Mouse (Mus musculus): ENCODE results near the gene Trank1.
A peak's percentile ranks its signal among the peaks of the same experiment; 100 is the strongest.

The Trank1 gene

GRCm38 (mm10) chr9:111302196-111302831 lies 9.2 kb upstream of the Trank1 start:
- no peak for DNase-seq (ENCODE audit: low read depth, low spot score)

- DNase-seq (ENCODE audit: low read depth, low spot score) = no peak
Observed at GRCm38 (mm10) chr9:111304036-111304435, 7.5 kb upstream of the Trank1 start.

GRCm38 (mm10) chr9:111306142-111306541 lies 5.4 kb upstream of the Trank1 start:
- no peak for DNase-seq (ENCODE audit: low read depth, low spot score)

GRCm38 (mm10) chr9:111311843-111312441 lies 403 bp downstream of the Trank1 start:
- no peak for DNase-seq (ENCODE audit: low read depth, low spot score)

- no peak for DNase-seq (ENCODE audit: low read depth, low spot score)
Observed at GRCm38 (mm10) chr9:111312442-111313141, 1.1 kb downstream of the Trank1 start.

- no peak for DNase-seq (ENCODE audit: low read depth, low spot score)
Observed at GRCm38 (mm10) chr9:111313299-111313698, 1.8 kb downstream of the Trank1 start.

GRCm38 (mm10) chr9:111313793-111314192 lies 2.3 kb downstream of the Trank1 start:
- no peak for DNase-seq (ENCODE audit: low read depth, low spot score)

GRCm38 (mm10) chr9:111314219-111314618 lies 2.7 kb downstream of the Trank1 start:
- DNase-seq (ENCODE audit: low read depth, low spot score) = peak; percentile 30

GRCm38 (mm10) chr9:111320912-111321311 lies 9.4 kb downstream of the Trank1 start:
- DNase-seq (ENCODE audit: low read depth, low spot score) = no peak

GRCm38 (mm10) chr9:111324881-111325280 lies 13.3 kb downstream of the Trank1 start:
- no peak for DNase-seq (ENCODE audit: low read depth, low spot score)

- DNase-seq (ENCODE audit: low read depth, low spot score) = no peak
Observed at GRCm38 (mm10) chr9:111329881-111330280, 18.3 kb downstream of the Trank1 start.

GRCm38 (mm10) chr9:111333790-111334189 lies 22.3 kb downstream of the Trank1 start:
- DNase-seq (ENCODE audit: low read depth, low spot score) = no peak

- no peak for DNase-seq (ENCODE audit: low read depth, low spot score)
Observed at GRCm38 (mm10) chr9:111334555-111335164, 23.1 kb downstream of the Trank1 start.

GRCm38 (mm10) chr9:111351233-111351632 lies 39.7 kb downstream of the Trank1 start:
- no peak for DNase-seq (ENCODE audit: low read depth, low spot score)

- no peak for DNase-seq (ENCODE audit: low read depth, low spot score)
Observed at GRCm38 (mm10) chr9:111351641-111352040, 40.1 kb downstream of the Trank1 start.

GRCm38 (mm10) chr9:111352646-111353045 lies 41.1 kb downstream of the Trank1 start:
- no peak for DNase-seq (ENCODE audit: low read depth, low spot score)

- no peak for DNase-seq (ENCODE audit: low read depth, low spot score)
Observed at GRCm38 (mm10) chr9:111355041-111355440, 43.5 kb downstream of the Trank1 start.

- peak; percentile 27 for DNase-seq (ENCODE audit: low read depth, low spot score)
Observed at GRCm38 (mm10) chr9:111356386-111356785, 44.8 kb downstream of the Trank1 start.

GRCm38 (mm10) chr9:111363656-111364055 lies 52.1 kb downstream of the Trank1 start:
- DNase-seq (ENCODE audit: low read depth, low spot score) = no peak

- DNase-seq (ENCODE audit: low read depth, low spot score) = no peak
Observed at GRCm38 (mm10) chr9:111367713-111368112, 56.2 kb downstream of the Trank1 start.

- no peak for DNase-seq (ENCODE audit: low read depth, low spot score)
Observed at GRCm38 (mm10) chr9:111372079-111372478, 60.5 kb downstream of the Trank1 start.

GRCm38 (mm10) chr9:111377868-111378267 lies 66.3 kb downstream of the Trank1 start:
- no peak for DNase-seq (ENCODE audit: low read depth, low spot score)

All from retina, postnatal 7 days (tissue).